Mouse (Mus musculus): ENCODE measurements around the gene Gm15557. TPM values are rescaled to one million over a fixed set of nuclear protein-coding genes. Genes with fewer than 3 reads are reported as not detected.
"Not testable (repeated sequence)": the region's sequence is repeated elsewhere in the genome, so short reads cannot be mapped to it uniquely, and the experiment has no call there.

The Gm15557 gene
- polyA plus RNA-seq (2014; fragmentation: Nextera tagmentation; extraction: Ambion mirVana) = not detected in 2 replicates

GRCm38 (mm10) chr2:155940681-155941080, at the start of gene Gm15557:
Gm15557 (plus strand) TSS chr2:155940728.
- Histone ChIP-seq H3K9ac (no peak within 1 kb of the TSS), H3K4me2 (replicated peaks) (no peak within 1 kb of the TSS), H3K27me3 (ENCODE audit: control insufficient read depth, insufficient read depth, low read length) (no peaks in the 10 kb centered on the region), H3K4me1 (replicated peaks; ENCODE audit: control insufficient read depth, insufficient read depth, low read length) (0 out of 2 replicates have a peak, but pooled peaks cover 7% of the 10 kb centered on the region), H3K4me3 (replicated peaks; ENCODE audit: low read length) (no peak within 1 kb of the TSS), H3K9me3 (ENCODE audit: control insufficient read depth, low read length) (no peaks in the 10 kb centered on the region), H3K36me3 (replicated peaks; ENCODE audit: control insufficient read depth, insufficient read depth) (no peaks in the 10 kb centered on the region), H3K27ac (no peak within 1 kb of the TSS)
- no peak for ATAC-seq (ENCODE audit: low FRiP score)
- 82% methylated on average over 3 of the region's 3 CpGs for WGBS
- DNase-seq (ENCODE audit: low spot score) = no peak

DNA sequence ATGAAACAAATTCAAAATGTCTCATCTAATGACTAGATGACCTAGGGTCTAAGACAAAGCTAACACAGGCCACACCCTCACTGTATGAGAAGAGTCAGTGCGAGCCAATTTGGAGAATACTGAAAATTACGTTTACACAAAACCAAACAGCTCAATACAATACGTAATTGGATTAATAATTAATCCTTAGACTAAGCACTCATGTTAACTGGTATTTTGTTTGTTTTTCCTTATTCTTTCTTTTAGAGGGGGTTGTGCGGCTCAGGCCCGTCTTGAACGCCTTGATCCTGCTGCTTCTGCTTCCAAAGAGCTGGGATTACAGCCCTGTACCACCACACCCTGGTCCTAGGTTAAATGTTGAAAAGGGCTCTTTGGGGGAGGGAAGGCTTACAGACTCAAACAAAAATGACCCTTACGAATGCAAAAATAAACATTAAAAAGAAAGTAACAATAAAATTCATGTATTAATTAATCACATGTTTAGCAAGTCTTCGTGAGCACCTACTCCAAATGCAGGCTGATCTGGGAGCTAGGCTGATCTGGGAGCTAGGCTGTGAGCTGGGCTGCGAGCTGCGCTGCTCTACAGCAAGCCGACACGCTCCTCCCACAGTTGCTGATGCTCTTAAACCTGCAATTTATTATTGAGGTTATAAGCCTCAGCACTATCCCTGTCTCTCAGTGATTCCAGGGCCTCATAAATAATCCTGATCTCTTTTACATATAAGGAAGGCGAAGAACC, 46.1 kb upstream of the Gm15557 start:
- no peak overlapping the region for H3K9ac ChIP-seq
- H3K4me3 ChIP-seq (replicated peaks; ENCODE audit: low read length) = no peak overlapping the region
- H3K9me3 ChIP-seq (ENCODE audit: control insufficient read depth, low read length) = no peaks in the 10 kb centered on the region
- H3K27me3 ChIP-seq (ENCODE audit: control insufficient read depth, insufficient read depth, low read length) = no peaks in the 10 kb centered on the region
- no peak overlapping the region for H3K4me2 ChIP-seq (replicated peaks)
- no peak overlapping the region for H3K27ac ChIP-seq
- DNase-seq (ENCODE audit: low spot score) (no peak), ATAC-seq (ENCODE audit: low FRiP score) (no peak)
- WGBS = 88% methylated on average over 13 of the region's 13 CpGs
- peaks cover 42% of the 10 kb centered on the region for H3K36me3 ChIP-seq (replicated peaks; ENCODE audit: control insufficient read depth, insufficient read depth)
- no peaks in the 10 kb centered on the region for H3K4me1 ChIP-seq (replicated peaks; ENCODE audit: control insufficient read depth, insufficient read depth, low read length)

DNA sequence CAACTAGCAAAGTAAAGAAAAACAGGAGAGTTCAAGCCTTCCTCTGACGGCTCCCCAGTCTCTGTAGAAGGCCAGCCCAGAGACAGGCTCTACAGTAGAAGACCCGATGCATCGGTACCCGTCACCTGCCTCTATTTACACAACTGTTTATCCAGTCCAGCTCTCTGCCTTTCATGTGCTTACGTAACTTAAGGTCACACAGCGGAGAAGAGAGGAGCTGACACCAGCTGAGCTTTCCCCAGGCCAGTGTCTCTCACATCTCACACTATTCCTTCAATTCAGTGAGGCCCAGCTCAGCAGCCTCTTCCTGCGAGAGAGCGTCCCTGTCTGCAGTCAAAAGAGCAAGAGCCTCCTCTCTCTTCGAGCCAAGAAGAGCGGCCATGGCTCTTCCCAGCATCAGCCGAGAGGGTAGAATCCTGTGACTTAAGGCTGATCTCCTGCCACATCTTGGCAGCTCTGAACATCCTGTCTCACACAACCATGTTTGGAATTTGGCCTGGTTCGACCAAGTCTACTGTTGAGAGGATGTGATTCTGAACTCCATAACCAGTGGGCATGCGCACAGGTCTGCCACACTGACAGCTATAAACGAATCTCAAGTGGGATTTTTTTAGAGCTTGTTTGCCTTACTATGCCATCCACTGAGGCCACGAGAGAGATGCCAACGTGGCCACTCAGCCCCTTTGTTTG, 45.3 kb upstream of the Gm15557 start:
- WGBS = 92% methylated on average over 16 of the region's 16 CpGs
- no peak overlapping the region for H3K4me3 ChIP-seq (replicated peaks; ENCODE audit: low read length)
- H3K27me3 ChIP-seq (ENCODE audit: control insufficient read depth, insufficient read depth, low read length) = no peaks in the 10 kb centered on the region
- no peaks in the 10 kb centered on the region for H3K9me3 ChIP-seq (ENCODE audit: control insufficient read depth, low read length)
- H3K4me2 ChIP-seq (replicated peaks) = no peak overlapping the region
- no peak overlapping the region for H3K27ac ChIP-seq
- H3K4me1 ChIP-seq (replicated peaks; ENCODE audit: control insufficient read depth, insufficient read depth, low read length) = no peaks in the 10 kb centered on the region
- no peak for ATAC-seq (ENCODE audit: low FRiP score)
- no peak for DNase-seq (ENCODE audit: low spot score)
- H3K36me3 ChIP-seq (replicated peaks; ENCODE audit: control insufficient read depth, insufficient read depth) = peaks cover 46% of the 10 kb centered on the region
- H3K9ac ChIP-seq = no peak overlapping the region

- no peak for DNase-seq (ENCODE audit: low spot score)
- WGBS = 89% methylated on average over 16 of the region's 16 CpGs
These were observed 37.4 kb upstream of the Gm15557 start for GRCm38 (mm10) chr2:155902989-155903631.

DNA sequence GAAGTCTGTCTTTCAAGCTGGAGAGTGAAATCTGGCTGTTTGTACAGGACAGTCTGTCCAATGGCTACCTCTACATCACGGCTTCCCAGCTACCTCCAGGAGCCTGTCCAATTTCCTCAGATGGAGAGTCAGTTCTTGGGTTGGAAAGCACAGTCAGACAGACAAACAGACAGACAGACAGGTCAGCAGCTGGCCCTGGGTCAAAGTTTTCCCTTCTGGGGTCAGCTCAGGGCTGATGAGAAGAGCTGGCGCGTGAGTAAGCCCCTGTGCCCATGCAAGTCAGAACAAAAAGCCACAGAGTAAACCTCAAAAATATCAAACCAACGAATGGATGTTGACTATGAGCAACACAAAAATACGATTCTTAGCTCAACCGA, 36.9 kb upstream of the Gm15557 start:
- no peaks in the 10 kb centered on the region for H3K27me3 ChIP-seq (ENCODE audit: control insufficient read depth, insufficient read depth, low read length)
- no peak overlapping the region for H3K27ac ChIP-seq
- 90% methylated on average over 6 of the region's 6 CpGs for WGBS
- H3K4me1 ChIP-seq (replicated peaks; ENCODE audit: control insufficient read depth, insufficient read depth, low read length) = no peaks in the 10 kb centered on the region
- ATAC-seq (ENCODE audit: low FRiP score) = no peak
- no peak overlapping the region for H3K9ac ChIP-seq
- no peak overlapping the region for H3K4me2 ChIP-seq (replicated peaks)
- H3K4me3 ChIP-seq (replicated peaks; ENCODE audit: low read length) = no peak overlapping the region
- peaks cover 42% of the 10 kb centered on the region for H3K36me3 ChIP-seq (replicated peaks; ENCODE audit: control insufficient read depth, insufficient read depth)
- no peaks in the 10 kb centered on the region for H3K9me3 ChIP-seq (ENCODE audit: control insufficient read depth, low read length)
- DNase-seq (ENCODE audit: low spot score) = no peak

More at GRCm38 (mm10) chr2:155902989-155903631, 37.4 kb upstream of the Gm15557 start:
- H3K9ac ChIP-seq = no peak overlapping the region
- peaks cover 41% of the 10 kb centered on the region for H3K36me3 ChIP-seq (replicated peaks; ENCODE audit: control insufficient read depth, insufficient read depth)
- H3K4me1 ChIP-seq (replicated peaks; ENCODE audit: control insufficient read depth, insufficient read depth, low read length) = no peaks in the 10 kb centered on the region
- no peak for ATAC-seq (ENCODE audit: low FRiP score)
- H3K9me3 ChIP-seq (ENCODE audit: control insufficient read depth, low read length) = no peaks in the 10 kb centered on the region
- H3K4me3 ChIP-seq (replicated peaks; ENCODE audit: low read length) = no peak overlapping the region
- H3K27ac ChIP-seq = no peak overlapping the region
- H3K27me3 ChIP-seq (ENCODE audit: control insufficient read depth, insufficient read depth, low read length) = no peaks in the 10 kb centered on the region
- no peak overlapping the region for H3K4me2 ChIP-seq (replicated peaks)

- no peak for DNase-seq (ENCODE audit: low spot score)
- Histone ChIP-seq H3K4me1 (replicated peaks; ENCODE audit: control insufficient read depth, insufficient read depth, low read length) (no peaks in the 10 kb centered on the region), H3K36me3 (replicated peaks; ENCODE audit: control insufficient read depth, insufficient read depth) (peaks cover 72% of the 10 kb centered on the region), H3K27ac (no peak overlapping the region), H3K9ac (no peak overlapping the region), H3K27me3 (ENCODE audit: control insufficient read depth, insufficient read depth, low read length) (no peaks in the 10 kb centered on the region), H3K9me3 (ENCODE audit: control insufficient read depth, low read length) (no peaks in the 10 kb centered on the region), H3K4me2 (replicated peaks) (no peak overlapping the region), H3K4me3 (replicated peaks; ENCODE audit: low read length) (no peak overlapping the region)
- 84% methylated on average over 6 of the region's 6 CpGs for WGBS
- ATAC-seq (ENCODE audit: low FRiP score) = no peak
These were observed 25.8 kb upstream of the Gm15557 start for GRCm38 (mm10) chr2:155914684-155915083.

- no peak overlapping the region for H3K4me2 ChIP-seq (replicated peaks)
- no peaks in the 10 kb centered on the region for H3K27me3 ChIP-seq (ENCODE audit: control insufficient read depth, insufficient read depth, low read length)
- H3K4me3 ChIP-seq (replicated peaks; ENCODE audit: low read length) = no peak overlapping the region
- DNase-seq (ENCODE audit: low spot score) (no peak), ATAC-seq (ENCODE audit: low FRiP score) (no peak)
- 95% methylated on average over 7 of the region's 7 CpGs for WGBS
- H3K36me3 ChIP-seq (replicated peaks; ENCODE audit: control insufficient read depth, insufficient read depth) = peaks cover 30% of the 10 kb centered on the region
- no peaks in the 10 kb centered on the region for H3K4me1 ChIP-seq (replicated peaks; ENCODE audit: control insufficient read depth, insufficient read depth, low read length)
- H3K9me3 ChIP-seq (ENCODE audit: control insufficient read depth, low read length) = no peaks in the 10 kb centered on the region
- H3K9ac ChIP-seq = no peak overlapping the region
- H3K27ac ChIP-seq = no peak overlapping the region
These were observed 17.4 kb upstream of the Gm15557 start for GRCm38 (mm10) chr2:155923143-155923542.

DNA sequence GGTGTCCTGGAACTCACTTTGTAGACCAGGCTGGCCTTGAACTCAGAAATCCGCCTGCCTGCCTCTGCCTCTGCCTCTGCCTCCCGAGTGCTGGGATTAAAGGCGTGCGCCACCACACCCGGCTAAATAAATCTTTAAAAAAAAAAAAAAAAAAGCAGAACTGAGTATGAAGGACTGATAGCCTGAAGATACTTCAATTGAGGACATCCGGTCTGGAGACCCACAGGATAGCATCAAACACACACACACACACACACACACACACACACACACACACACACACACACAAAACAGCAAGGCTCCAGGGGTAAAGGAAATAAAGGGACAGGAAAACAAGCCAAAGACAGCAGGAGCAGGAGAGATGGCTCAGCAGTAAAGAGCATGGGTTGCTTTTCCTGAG, 15.3 kb upstream of the Gm15557 start:
- not testable (repeated sequence) for H3K27ac ChIP-seq; H3K4me3 ChIP-seq (replicated peaks; ENCODE audit: low read length); ATAC-seq (ENCODE audit: low FRiP score); H3K9ac ChIP-seq; H3K4me2 ChIP-seq (replicated peaks); H3K9me3 ChIP-seq (ENCODE audit: control insufficient read depth, low read length); DNase-seq (ENCODE audit: low spot score); H3K27me3 ChIP-seq (ENCODE audit: control insufficient read depth, insufficient read depth, low read length)
- 95% methylated on average over 6 of the region's 6 CpGs for WGBS
- 0 out of 2 replicates have a peak, but pooled peaks cover 15% of the 10 kb centered on the region for H3K36me3 ChIP-seq (replicated peaks; ENCODE audit: control insufficient read depth, insufficient read depth)
- peaks cover 10% of the 10 kb centered on the region for H3K4me1 ChIP-seq (replicated peaks; ENCODE audit: control insufficient read depth, insufficient read depth, low read length)

DNA sequence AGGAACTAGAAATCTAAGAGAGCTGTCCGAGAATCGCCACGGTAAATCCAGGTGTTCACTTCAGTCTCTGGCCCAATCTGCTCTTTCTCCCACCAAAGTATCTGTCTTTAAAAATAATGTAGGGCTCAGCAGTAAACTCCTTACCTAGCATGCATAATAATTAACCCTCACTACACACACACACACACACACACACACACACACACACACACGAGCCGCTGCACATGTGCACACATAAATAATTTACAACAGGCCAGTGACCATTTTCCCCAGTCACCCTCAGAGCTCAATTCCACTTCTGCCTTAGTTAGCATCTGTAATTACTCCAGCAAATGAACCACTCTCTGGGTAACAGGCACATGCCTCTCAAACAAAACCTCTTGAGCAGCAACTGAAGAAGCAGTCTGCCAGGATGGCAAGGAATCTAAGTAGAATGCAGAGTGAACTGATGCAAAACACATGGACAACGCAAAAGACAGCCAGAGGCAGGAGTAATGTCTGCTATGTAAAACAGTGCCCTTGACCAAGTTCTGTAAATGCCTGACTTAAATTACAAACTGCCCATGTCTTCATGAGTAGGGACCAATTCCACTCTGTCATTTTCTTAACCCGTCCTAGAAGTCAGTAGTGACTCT, 11.7 kb upstream of the Gm15557 start:
- no peak overlapping the region for H3K9ac ChIP-seq
- H3K9me3 ChIP-seq (ENCODE audit: control insufficient read depth, low read length) = no peaks in the 10 kb centered on the region
- H3K27ac ChIP-seq = no peak overlapping the region
- no peaks in the 10 kb centered on the region for H3K27me3 ChIP-seq (ENCODE audit: control insufficient read depth, insufficient read depth, low read length)
- 0 out of 2 replicates have a peak, but pooled peaks cover 7% of the 10 kb centered on the region for H3K36me3 ChIP-seq (replicated peaks; ENCODE audit: control insufficient read depth, insufficient read depth)
- ATAC-seq (ENCODE audit: low FRiP score) (no peak), DNase-seq (ENCODE audit: low spot score) (no peak)
- WGBS = 76% methylated on average over 7 of the region's 7 CpGs
- peak overlapping the region; percentile 68 for H3K4me3 ChIP-seq (replicated peaks; ENCODE audit: low read length)
- H3K4me2 ChIP-seq (replicated peaks) = peak overlapping the region; percentile 88
- H3K4me1 ChIP-seq (replicated peaks; ENCODE audit: control insufficient read depth, insufficient read depth, low read length) = peaks cover 15% of the 10 kb centered on the region

All from hindbrain, embryonic 14.5 days (tissue).